Mouse (Mus musculus): Measurements from ENCODE around the gene Ralgapb.

DNA sequence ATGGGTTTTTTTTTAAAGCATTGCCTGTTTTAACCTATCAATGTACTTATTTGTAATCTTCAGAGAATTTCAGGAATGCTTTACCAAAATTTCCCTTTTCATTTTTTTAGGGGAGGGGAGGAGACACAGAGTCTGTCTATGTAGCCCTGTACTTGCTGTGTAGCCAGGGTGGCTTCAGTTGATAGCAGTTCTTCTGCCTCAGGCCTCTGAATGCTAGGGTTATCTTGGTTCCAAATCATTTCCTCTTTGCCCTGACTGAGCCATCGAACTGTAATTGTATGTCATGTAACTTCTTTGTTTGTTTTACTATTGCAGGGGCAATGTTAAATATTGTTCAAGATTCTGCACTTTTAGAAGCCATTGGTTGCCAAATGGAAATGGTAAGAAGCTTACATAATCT lies 36.2 kb downstream of the Ralgapb start:
- TF ChIP-seq EP300 (IDR thresholded peaks at IDR 0.05; ENCODE audit: insufficient read depth, low read depth, low read length) (no peak), CTCF (IDR thresholded peaks at IDR 0.05; ENCODE audit: low read depth, low read length) (no peak)
